Mouse (Mus musculus) G1E (cell line): ENCODE results near the gene Drosha.

Source experiments
- CTCF ChIP-seq: IDR thresholded peaks from 2 replicates; pipeline ENCODE4 v1.5.1; 2012; ENCODE audit warnings: low read depth, low read length, inconsistent platforms, mixed read lengths
- GATA1 ChIP-seq: IDR thresholded peaks from 2 replicates; pipeline ENCODE4 v1.6.1; 2012; ENCODE audit warnings: borderline replicate concordance, low read length, inconsistent platforms, mixed read lengths
- GATA2 ChIP-seq: IDR thresholded peaks from 2 replicates; pipeline ENCODE4 v1.6.1; 2012; ENCODE audit warnings: low read depth, low read length, inconsistent platforms, borderline replicate concordance
- POLR2AphosphoS5 ChIP-seq: IDR thresholded peaks from 2 replicates; pipeline ENCODE4 v1.6.1; 2012; ENCODE audit warnings: low read depth, low read length, inconsistent platforms; ENCODE audit not compliant: insufficient replicate concordance
- TAL1 ChIP-seq: conservative IDR thresholded peaks from 2 replicates; pipeline ENCODE4 v1.6.1; 2012; ENCODE audit warnings: low read depth, low read length, inconsistent platforms, mixed read lengths

- TF ChIP-seq CTCF (no peak), POLR2AphosphoS5 (no peak), GATA1 (no peak), TAL1 (no peak), GATA2 (no peak)
Measured at GRCm38 (mm10) chr15:12936217-12936732, 111.7 kb downstream of the Drosha start.
